Mouse (Mus musculus): Measurements from ENCODE around the gene Pkm. TPM values are rescaled to one million over a fixed set of nuclear protein-coding genes. Genes with fewer than 3 reads are reported as not detected.

The Pkm gene
- polyA plus RNA-seq, 1 experiment from 2014 or later, result 2,436 TPM

GRCm38 (mm10) chr9:59696381-59696780 lies 40.2 kb downstream of the Pkm start:
- Histone ChIP-seq H3K9me3 (no peaks in the 10 kb centered on the region), H3K36me3 (no peaks in the 10 kb centered on the region), H3K4me3 (no peak overlapping the region), H3K27me3 (ENCODE audit: insufficient read depth, poor library complexity, severe bottlenecking) (peaks cover 4% of the 10 kb centered on the region; the same call in 1 of the 2 replicates), H3K27ac (no peak overlapping the region), H3K4me1 (peaks cover 30% of the 10 kb centered on the region)
- WGBS, result 78% methylated on average over 3 of the region's 3 CpGs
- no peak for DNase-seq (ENCODE audit: low spot score)

GRCm38 (mm10) chr9:59701094-59701493 lies 44.9 kb downstream of the Pkm start:
- DNase-seq (ENCODE audit: low spot score), result no peak
- Histone ChIP-seq H3K4me3 (no peak overlapping the region), H3K4me1 (peaks cover 8% of the 10 kb centered on the region; the same call in 1 of the 2 replicates), H3K9me3 (no peaks in the 10 kb centered on the region), H3K36me3 (no peaks in the 10 kb centered on the region), H3K27me3 (ENCODE audit: insufficient read depth, poor library complexity, severe bottlenecking) (no peaks in the 10 kb centered on the region), H3K27ac (0 out of 2 replicates have a peak overlapping the region, but pooled peaks have one; percentile 36)
- WGBS, result 81% methylated on average over 7 of the region's 7 CpGs

GRCm38 (mm10) chr9:59703099-59703498 lies 46.9 kb downstream of the Pkm start:
- WGBS, result 79% methylated on average over 6 of the region's 6 CpGs
- H3K9me3 ChIP-seq, result no peaks in the 10 kb centered on the region
- no peak overlapping the region for H3K27ac ChIP-seq
- DNase-seq (ENCODE audit: low spot score), result no peak
- H3K27me3 ChIP-seq (ENCODE audit: insufficient read depth, poor library complexity, severe bottlenecking), result no peaks in the 10 kb centered on the region
- H3K4me3 ChIP-seq, result no peak overlapping the region
- no peaks in the 10 kb centered on the region for H3K36me3 ChIP-seq
- peaks cover 12% of the 10 kb centered on the region for H3K4me1 ChIP-seq

GRCm38 (mm10) chr9:59706850-59707825 lies 51.0 kb downstream of the Pkm start:
- Histone ChIP-seq H3K9me3 (no peaks in the 10 kb centered on the region), H3K27me3 (ENCODE audit: insufficient read depth, poor library complexity, severe bottlenecking) (0 out of 2 replicates have a peak, but pooled peaks cover 9% of the 10 kb centered on the region), H3K4me1 (peaks cover 4% of the 10 kb centered on the region; the same call in 1 of the 2 replicates), H3K27ac (no peak overlapping the region), H3K36me3 (no peaks in the 10 kb centered on the region), H3K4me3 (no peak overlapping the region)
- 52% methylated on average over 10 of the region's 10 CpGs for WGBS
- no peak for DNase-seq (ENCODE audit: low spot score)

GRCm38 (mm10) chr9:59709225-59709624 lies 53.1 kb downstream of the Pkm start:
- H3K27me3 ChIP-seq (ENCODE audit: insufficient read depth, poor library complexity, severe bottlenecking), result 0 out of 2 replicates have a peak, but pooled peaks cover 9% of the 10 kb centered on the region
- no peaks in the 10 kb centered on the region for H3K9me3 ChIP-seq
- no peak overlapping the region for H3K4me3 ChIP-seq
- peaks cover 10% of the 10 kb centered on the region; the same call in 1 of the 2 replicates for H3K4me1 ChIP-seq
- DNase-seq (ENCODE audit: low spot score), result no peak
- no peaks in the 10 kb centered on the region for H3K36me3 ChIP-seq
- H3K27ac ChIP-seq, result no peak overlapping the region
- 80% methylated on average over 3 of the region's 3 CpGs for whole genome bisulfite sequencing

GRCm38 (mm10) chr9:59716275-59716898 lies 60.2 kb downstream of the Pkm start:
- H3K4me1 ChIP-seq, result peaks cover 6% of the 10 kb centered on the region; the same call in 1 of the 2 replicates
- no peak overlapping the region for H3K4me3 ChIP-seq
- H3K27ac ChIP-seq, result no peak overlapping the region
- no peaks in the 10 kb centered on the region for H3K36me3 ChIP-seq
- DNase-seq (ENCODE audit: low spot score), result no peak
- WGBS, result 68% methylated on average over 7 of the region's 7 CpGs
- H3K27me3 ChIP-seq (ENCODE audit: insufficient read depth, poor library complexity, severe bottlenecking), result no peaks in the 10 kb centered on the region
- H3K9me3 ChIP-seq, result no peaks in the 10 kb centered on the region

- 86% methylated on average over 4 of the region's 4 CpGs for WGBS
- Histone ChIP-seq H3K27ac (no peak overlapping the region), H3K4me1 (peaks cover 7% of the 10 kb centered on the region), H3K4me3 (no peak overlapping the region), H3K9me3 (no peaks in the 10 kb centered on the region), H3K36me3 (no peaks in the 10 kb centered on the region), H3K27me3 (ENCODE audit: insufficient read depth, poor library complexity, severe bottlenecking) (no peaks in the 10 kb centered on the region)
- DNase-seq (ENCODE audit: low spot score), result peak; percentile 43
Observed at GRCm38 (mm10) chr9:59718237-59718636, 62.1 kb downstream of the Pkm start.

GRCm38 (mm10) chr9:59721144-59721543 lies 65.0 kb downstream of the Pkm start:
- Histone ChIP-seq H3K9me3 (no peaks in the 10 kb centered on the region), H3K27ac (no peak overlapping the region), H3K36me3 (no peaks in the 10 kb centered on the region), H3K4me1 (peaks cover 17% of the 10 kb centered on the region), H3K4me3 (no peak overlapping the region), H3K27me3 (ENCODE audit: insufficient read depth, poor library complexity, severe bottlenecking) (no peaks in the 10 kb centered on the region)
- DNase-seq (ENCODE audit: low spot score), result peak; percentile 42
- WGBS, result 79% methylated on average over 5 of the region's 5 CpGs

GRCm38 (mm10) chr9:59723096-59723657 lies 67.0 kb downstream of the Pkm start:
- Histone ChIP-seq H3K9me3 (no peaks in the 10 kb centered on the region), H3K27ac (peak overlapping the region; percentile 79), H3K4me1 (peaks cover 17% of the 10 kb centered on the region), H3K27me3 (ENCODE audit: insufficient read depth, poor library complexity, severe bottlenecking) (no peaks in the 10 kb centered on the region), H3K36me3 (no peaks in the 10 kb centered on the region), H3K4me3 (peak overlapping the region; percentile 33; the same call in 1 of the 2 replicates)
- peak; percentile 88 for DNase-seq (ENCODE audit: low spot score)
- WGBS, result 18% methylated on average over 10 of the region's 10 CpGs

- Histone ChIP-seq H3K36me3 (no peaks in the 10 kb centered on the region), H3K4me1 (peaks cover 17% of the 10 kb centered on the region), H3K9me3 (no peaks in the 10 kb centered on the region), H3K27me3 (ENCODE audit: insufficient read depth, poor library complexity, severe bottlenecking) (no peaks in the 10 kb centered on the region), H3K27ac (peak overlapping the region; percentile 57), H3K4me3 (no peak overlapping the region)
- peak; percentile 77 for DNase-seq (ENCODE audit: low spot score)
- 61% methylated on average over 8 of the region's 8 CpGs for WGBS
Observed at GRCm38 (mm10) chr9:59723791-59724442, 67.7 kb downstream of the Pkm start.

- no peak overlapping the region for H3K27ac ChIP-seq
- no peaks in the 10 kb centered on the region for H3K9me3 ChIP-seq
- 75% methylated on average over 10 of the region's 10 CpGs for WGBS
- no peaks in the 10 kb centered on the region for H3K36me3 ChIP-seq
- no peaks in the 10 kb centered on the region for H3K27me3 ChIP-seq (ENCODE audit: insufficient read depth, poor library complexity, severe bottlenecking)
- no peak overlapping the region for H3K4me3 ChIP-seq
- peak; percentile 11 for DNase-seq (ENCODE audit: low spot score)
- peaks cover 17% of the 10 kb centered on the region for H3K4me1 ChIP-seq
Observed at GRCm38 (mm10) chr9:59725515-59725914, 69.3 kb downstream of the Pkm start.

- Histone ChIP-seq H3K27me3 (ENCODE audit: insufficient read depth, poor library complexity, severe bottlenecking) (no peaks in the 10 kb centered on the region), H3K9me3 (no peaks in the 10 kb centered on the region), H3K4me3 (no peak overlapping the region), H3K4me1 (peaks cover 17% of the 10 kb centered on the region), H3K27ac (no peak overlapping the region), H3K36me3 (no peaks in the 10 kb centered on the region)
- 81% methylated on average over 11 of the region's 11 CpGs for WGBS
- peak; percentile 50 for DNase-seq (ENCODE audit: low spot score)
Observed at GRCm38 (mm10) chr9:59727569-59728286, 71.6 kb downstream of the Pkm start.
